Mouse (Mus musculus) ES-E14 (cell line): ENCODE results near the gene Cpne7.

ENCODE experiments used
- CHD2 ChIP-seq: IDR thresholded peaks from 2 replicates; pipeline ENCODE4 v1.6.1; 2014; ENCODE audit warnings: mild to moderate bottlenecking, low read depth, low read length, inconsistent platforms
- ZC3H11A ChIP-seq: IDR thresholded peaks from 2 replicates; pipeline ENCODE4 v1.6.1; 2012; ENCODE audit warnings: low read depth, mild to moderate bottlenecking, inconsistent platforms, low read length, borderline replicate concordance
- ZNF384 ChIP-seq: IDR thresholded peaks from 2 replicates; pipeline ENCODE4 v1.6.1; 2012; ENCODE audit warnings: low read depth, low read length, inconsistent platforms

DNA sequence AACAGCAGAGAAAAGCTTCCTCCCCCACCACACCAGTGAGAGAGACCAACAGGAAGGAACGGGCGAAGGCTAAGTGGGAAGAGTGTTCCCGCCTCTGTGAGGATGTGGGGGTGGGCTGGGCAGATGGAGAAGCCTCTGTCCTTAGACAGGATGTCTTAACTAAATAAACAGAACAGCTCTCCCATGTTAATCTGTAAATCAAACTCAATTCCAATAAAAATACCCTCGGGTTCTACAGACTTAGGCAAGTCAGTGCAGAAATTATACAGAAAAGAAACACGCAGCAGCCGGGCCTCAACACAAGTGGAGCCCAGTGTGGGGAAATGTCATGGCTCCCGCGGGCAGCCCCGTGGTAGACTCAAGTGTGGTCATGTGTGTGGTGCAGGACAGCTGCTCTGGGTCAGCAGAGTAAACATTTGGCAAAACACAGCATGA lies 33.6 kb downstream of the Cpne7 start:
- TF ChIP-seq ZC3H11A, result no peak
- no peak for TF ChIP-seq ZNF384
- no peak for TF ChIP-seq CHD2
